Mouse (Mus musculus) intestine, embryonic 14.5 days (tissue): ENCODE measurements around the gene Slc30a7. TPM values are rescaled to one million over a fixed set of nuclear protein-coding genes. Genes with fewer than 3 reads are reported as not detected.
"Not testable (repeated sequence)": the region's sequence is repeated elsewhere in the genome, so short reads cannot be mapped to it uniquely, and the experiment has no call there.

Source experiments
- ATAC-seq: fragments of 200-750 bp; cut with Nextera tagmentation; replicated peaks from 2 replicates; pipeline ENCODE4 v1.8.0; 2017; ENCODE audit warnings: low read depth, moderate number of reproducible peaks, moderate TSS enrichment, moderate library complexity; ENCODE audit not compliant: low FRiP score, low TSS enrichment
- DNase-seq: peaks from one replicate; pipeline ENCODE4 v3.0.0-alpha.2; 2018; ENCODE audit warnings: low spot score
- H3K27ac ChIP-seq: fragments of 300-500 bp; sonication (generic); 2 replicates; pipeline ENCODE4 v1.5.1; 2014; ENCODE audit warnings: low read depth, mild to moderate bottlenecking, control low read depth
- H3K27me3 ChIP-seq: fragments of 300-500 bp; sonication (generic); replicated peaks from 2 replicates; pipeline ENCODE4 v1.6.1; 2014; ENCODE audit warnings: low read length, control low read depth; ENCODE audit not compliant: control insufficient read depth, insufficient read depth
- H3K36me3 ChIP-seq: fragments of 300-500 bp; sonication (generic); 2 replicates; pipeline ENCODE4 v1.6.1; 2014; ENCODE audit warnings: low read length, control low read depth; ENCODE audit not compliant: control insufficient read depth, insufficient read depth
- H3K4me1 ChIP-seq: fragments of 300-500 bp; sonication (generic); replicated peaks from 2 replicates; pipeline ENCODE4 v1.6.1; 2014; ENCODE audit warnings: low read length, control low read depth, mixed read lengths; ENCODE audit not compliant: control insufficient read depth, insufficient read depth
- H3K4me2 ChIP-seq: fragments of 300-500 bp; sonication (generic); 2 replicates; pipeline ENCODE4 v1.6.1; 2014; ENCODE audit warnings: low read length
- H3K4me3 ChIP-seq: fragments of 300-500 bp; sonication (generic); 2 replicates; pipeline ENCODE4 v1.5.1; 2014; ENCODE audit warnings: low read depth, low read length, control low read depth, mixed read lengths
- H3K9ac ChIP-seq: fragments of 300-500 bp; sonication (generic); 2 replicates; pipeline ENCODE4 v1.6.1; 2014; ENCODE audit warnings: mild to moderate bottlenecking, low read length
- H3K9me3 ChIP-seq: fragments of 300-500 bp; sonication (generic); 2 replicates; pipeline ENCODE4 v1.6.1; 2016; ENCODE audit warnings: low read length, control low read depth; ENCODE audit not compliant: control insufficient read depth
- WGBS: fragments of 180-500 bp; shearing (Covaris S2); extraction: QIAGEN DNeasy Blood & Tissue Kit; methylation state at CpG from one replicate; pipeline ENCODE4 v1.1.7; 2014; 5-methylcytosine and 5-hydroxymethylcytosine counted together
- polyA plus RNA-seq: library from polyadenylated mRNA; unstranded; fragments of >200 nt; fragmentation: Nextera tagmentation; extraction: Ambion mirVana; gene quantifications from 2 replicates; pipeline ENCODE4 v1.2.1, GENCODE M21; 2014

Gene Slc30a7
- polyA plus RNA-seq, 1 experiment from 2014 or later, result 41.8 TPM

- H3K9me3 ChIP-seq, result no peaks in the 10 kb centered on the region
- no peak; the same call in 1 of the 2 replicates for ATAC-seq
- H3K4me3 ChIP-seq, result no peak overlapping the region
- H3K4me1 ChIP-seq, result no peaks in the 10 kb centered on the region
- no peaks in the 10 kb centered on the region for H3K27me3 ChIP-seq
- 82% methylated on average over 4 of the region's 4 CpGs for WGBS
- peaks cover 28% of the 10 kb centered on the region for H3K36me3 ChIP-seq
- DNase-seq, result no peak
- H3K4me2 ChIP-seq, result no peak overlapping the region
- no peak overlapping the region for H3K27ac ChIP-seq
- no peak overlapping the region for H3K9ac ChIP-seq
Measured at GRCm38 (mm10) chr3:115924401-115925190, 82.6 kb downstream of the Slc30a7 start.

DNA sequence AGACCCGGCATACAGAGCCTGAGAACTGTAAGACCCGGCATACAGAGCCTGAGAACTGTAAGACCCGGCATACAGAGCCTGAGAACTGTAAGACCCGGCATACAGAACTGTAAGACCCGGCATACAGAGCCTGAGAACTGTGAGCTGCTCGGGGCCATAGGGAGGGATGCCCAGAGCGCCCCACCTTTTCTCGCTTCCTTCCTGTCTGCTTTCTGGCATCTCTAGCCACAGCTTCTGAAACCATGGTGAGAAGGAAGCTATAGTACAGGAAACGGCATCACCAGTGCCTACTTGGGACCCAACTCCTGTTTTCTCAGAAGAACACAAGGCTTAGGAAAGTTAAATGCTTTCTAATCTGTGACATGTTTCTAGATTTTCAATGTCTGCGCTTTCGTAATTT is 99.8 kb downstream of the Slc30a7 start:
- H3K27me3 ChIP-seq, H3K4me2 ChIP-seq, DNase-seq, H3K27ac ChIP-seq, H3K36me3 ChIP-seq, H3K4me1 ChIP-seq, H3K9me3 ChIP-seq, H3K4me3 ChIP-seq, ATAC-seq, H3K9ac ChIP-seq: not testable (repeated sequence)
- 96% methylated on average over 9 of the region's 11 CpGs for WGBS

- ATAC-seq (no peak), DNase-seq (no peak)
- Histone ChIP-seq H3K36me3 (peaks cover 18% of the 10 kb centered on the region), H3K4me3 (no peak overlapping the region), H3K27ac (no peak overlapping the region), H3K4me1 (no peaks in the 10 kb centered on the region), H3K9ac (no peak overlapping the region), H3K27me3 (no peaks in the 10 kb centered on the region), H3K9me3 (0 out of 2 replicates have a peak, but pooled peaks cover 2% of the 10 kb centered on the region), H3K4me2 (no peak overlapping the region)
- WGBS, result 93% methylated on average over 4 of the region's 4 CpGs
Measured at GRCm38 (mm10) chr3:115905567-115905966, 101.6 kb downstream of the Slc30a7 start.

GRCm38 (mm10) chr3:115905067-115905466 is 102.1 kb downstream of the Slc30a7 start:
- ATAC-seq (no peak), DNase-seq (no peak)
- Histone ChIP-seq H3K4me3 (no peak overlapping the region), H3K27ac (no peak overlapping the region), H3K9me3 (0 out of 2 replicates have a peak, but pooled peaks cover 2% of the 10 kb centered on the region), H3K4me2 (no peak overlapping the region), H3K9ac (no peak overlapping the region), H3K27me3 (no peaks in the 10 kb centered on the region), H3K36me3 (peaks cover 18% of the 10 kb centered on the region), H3K4me1 (no peaks in the 10 kb centered on the region)
- WGBS, result 91% methylated on average over 3 of the region's 3 CpGs

GRCm38 (mm10) chr3:115902301-115902956 is 104.8 kb downstream of the Slc30a7 start:
- Histone ChIP-seq H3K27me3 (no peaks in the 10 kb centered on the region), H3K4me1 (no peaks in the 10 kb centered on the region), H3K36me3 (peaks cover 18% of the 10 kb centered on the region), H3K9me3 (no peaks in the 10 kb centered on the region), H3K27ac (no peak overlapping the region), H3K4me3 (no peak overlapping the region), H3K9ac (no peak overlapping the region), H3K4me2 (no peak overlapping the region)
- DNase-seq (no peak), ATAC-seq (no peak)
- 83% methylated on average over 9 of the region's 9 CpGs for WGBS

DNA sequence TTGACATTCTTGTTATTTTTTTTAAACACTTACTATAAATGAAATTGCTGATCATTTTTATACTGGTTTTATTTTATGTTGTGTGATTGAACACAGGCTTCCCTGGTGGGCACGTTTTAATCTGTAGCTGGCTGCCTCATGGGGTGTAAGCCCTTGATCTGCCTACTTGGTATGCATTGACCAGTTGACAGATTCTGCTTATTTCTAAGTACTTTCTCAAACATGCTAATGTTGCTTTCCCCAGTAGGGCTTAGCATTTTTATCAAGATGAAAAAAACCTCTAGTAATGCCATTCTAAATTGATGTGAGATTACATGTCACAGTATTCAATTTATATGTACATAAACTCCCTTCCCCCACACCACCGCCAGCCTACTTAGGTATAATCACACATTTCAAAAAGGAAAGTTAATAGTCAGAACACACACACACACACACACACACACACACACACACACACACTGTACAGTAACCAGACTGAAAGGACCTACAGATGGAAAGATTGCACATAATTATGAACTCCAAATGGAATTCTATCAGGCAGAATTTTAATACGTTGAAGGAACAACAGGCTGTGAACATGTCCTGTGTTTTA is 108.8 kb downstream of the Slc30a7 start:
- 86% methylated on average over 3 of the region's 3 CpGs for WGBS
- Histone ChIP-seq H3K4me2 (no peak overlapping the region), H3K4me3 (no peak overlapping the region), H3K4me1 (no peaks in the 10 kb centered on the region), H3K36me3 (peaks cover 18% of the 10 kb centered on the region), H3K9ac (no peak overlapping the region), H3K9me3 (no peaks in the 10 kb centered on the region), H3K27ac (no peak overlapping the region), H3K27me3 (no peaks in the 10 kb centered on the region)
- no peak for ATAC-seq
- no peak for DNase-seq

- 0 out of 2 replicates have a peak, but pooled peaks cover 4% of the 10 kb centered on the region for H3K4me1 ChIP-seq
- H3K9me3 ChIP-seq, result no peaks in the 10 kb centered on the region
- DNase-seq (no peak), ATAC-seq (no peak)
- no peaks in the 10 kb centered on the region for H3K27me3 ChIP-seq
- H3K27ac ChIP-seq, result no peak overlapping the region
- H3K4me2 ChIP-seq, result no peak overlapping the region
- 77% methylated on average over 2 of the region's 2 CpGs for WGBS
- peaks cover 18% of the 10 kb centered on the region; the same call in 1 of the 2 replicates for H3K36me3 ChIP-seq
- no peak overlapping the region for H3K9ac ChIP-seq
- H3K4me3 ChIP-seq, result no peak overlapping the region
Measured at GRCm38 (mm10) chr3:115893166-115893565, 114.0 kb downstream of the Slc30a7 start.

GRCm38 (mm10) chr3:115892341-115892740 is 114.9 kb downstream of the Slc30a7 start:
- Histone ChIP-seq H3K9ac (no peak overlapping the region), H3K27me3 (no peaks in the 10 kb centered on the region), H3K9me3 (no peaks in the 10 kb centered on the region), H3K27ac (no peak overlapping the region), H3K4me1 (0 out of 2 replicates have a peak, but pooled peaks cover 4% of the 10 kb centered on the region), H3K36me3 (peaks cover 18% of the 10 kb centered on the region; the same call in 1 of the 2 replicates), H3K4me3 (no peak overlapping the region), H3K4me2 (no peak overlapping the region)
- ATAC-seq, result no peak
- DNase-seq, result no peak
- WGBS, result 89% methylated on average over 4 of the region's 4 CpGs
